Mouse (Mus musculus) neural tube, embryonic 15.5 days (tissue): ENCODE results near the gene Lrrc8a. TPM values are rescaled to one million over a fixed set of nuclear protein-coding genes. Genes with fewer than 3 reads are reported as not detected.

ENCODE experiments used
- ATAC-seq: fragments of 200-750 bp; cut with Nextera tagmentation; 2 replicates; pipeline ENCODE4 v1.8.0; 2017; ENCODE audit warnings: mild to moderate bottlenecking, moderate TSS enrichment, moderate library complexity; ENCODE audit not compliant: low FRiP score
- H3K27ac ChIP-seq: fragments of 300-500 bp; sonication (generic); replicated peaks from 2 replicates; pipeline ENCODE4 v1.5.1; 2015; ENCODE audit warnings: mild to moderate bottlenecking, inconsistent platforms
- H3K27me3 ChIP-seq: fragments of 300-500 bp; sonication (generic); replicated peaks from 2 replicates; pipeline ENCODE4 v1.6.1; 2015; ENCODE audit warnings: inconsistent platforms
- H3K36me3 ChIP-seq: fragments of 300-500 bp; sonication (generic); 2 replicates; pipeline ENCODE4 v1.6.1; 2015; ENCODE audit warnings: inconsistent platforms
- H3K4me1 ChIP-seq: fragments of 300-500 bp; sonication (generic); 2 replicates; pipeline ENCODE4 v1.6.1; 2015; ENCODE audit warnings: inconsistent platforms
- H3K4me2 ChIP-seq: fragments of 300-500 bp; sonication (generic); 2 replicates; pipeline ENCODE4 v1.6.1; 2015; ENCODE audit warnings: inconsistent platforms, mild to moderate bottlenecking, moderate library complexity
- H3K4me3 ChIP-seq: fragments of 300-500 bp; sonication (generic); replicated peaks from 2 replicates; pipeline ENCODE4 v1.5.1; 2015; ENCODE audit warnings: mild to moderate bottlenecking, inconsistent platforms
- H3K9ac ChIP-seq: fragments of 300-500 bp; sonication (generic); replicated peaks from 2 replicates; pipeline ENCODE4 v1.6.1; 2015; ENCODE audit warnings: mild to moderate bottlenecking, inconsistent platforms
- H3K9me3 ChIP-seq: fragments of 300-500 bp; sonication (generic); replicated peaks from 2 replicates; pipeline ENCODE4 v1.6.1; 2016; ENCODE audit warnings: inconsistent platforms
- WGBS: fragments of 180-500 bp; shearing (Covaris S2); methylation state at CpG from one replicate; pipeline ENCODE4 v1.1.7; 2015; ENCODE audit warnings: mixed read lengths; 5-methylcytosine and 5-hydroxymethylcytosine counted together
- polyA plus RNA-seq: library from polyadenylated mRNA; unstranded; fragments of >200 nt; fragmentation: Nextera tagmentation; extraction: Ambion mirVana; gene quantifications from 2 replicates; pipeline ENCODE4 v1.2.1, GENCODE M21; 2015

Gene Lrrc8a
- polyA plus RNA-seq, 1 experiment from 2014 or later, result 49.1 TPM

DNA sequence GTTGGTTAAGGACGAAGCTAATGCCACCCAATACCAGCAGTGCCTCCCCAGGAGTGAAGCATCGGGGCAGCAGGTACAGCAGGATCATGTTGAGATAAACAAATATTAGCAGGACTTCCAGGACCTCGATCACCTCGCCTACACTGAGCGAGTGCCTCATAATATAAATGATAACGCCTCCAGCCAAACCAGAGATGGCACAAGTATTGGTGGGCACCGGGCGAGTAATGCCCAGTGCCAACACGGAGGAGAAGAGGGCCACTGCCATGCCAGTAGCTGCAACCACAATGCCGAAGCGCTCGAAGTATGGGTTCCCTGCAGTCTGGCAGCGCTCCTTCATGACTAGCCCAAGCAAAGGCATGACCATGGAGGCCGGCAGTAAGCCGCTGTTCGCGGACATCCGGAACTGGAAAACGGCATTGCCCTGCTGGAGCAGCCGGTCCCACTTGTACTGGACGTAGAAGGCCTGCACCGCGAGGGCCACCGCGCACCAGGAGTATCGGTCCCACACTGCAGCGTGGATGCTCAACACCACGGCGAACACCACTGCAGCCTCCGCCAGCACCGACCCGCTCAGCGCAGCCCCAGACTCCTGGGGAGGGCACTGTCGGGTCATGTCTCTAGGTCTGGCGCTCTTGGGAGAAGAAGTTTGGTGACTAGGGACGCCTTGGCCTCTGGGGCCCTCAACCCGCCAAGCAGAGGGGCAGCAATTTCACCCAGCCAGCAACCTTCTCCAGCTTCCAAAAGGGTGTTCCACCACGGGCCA lies 48.1 kb downstream of the Lrrc8a start:
- Histone ChIP-seq H3K27me3 (no peaks in the 10 kb centered on the region), H3K36me3 (peaks cover 11% of the 10 kb centered on the region), H3K4me2 (peak overlapping the region; percentile 96), H3K9ac (peak overlapping the region; percentile 79), H3K4me1 (peaks cover 25% of the 10 kb centered on the region), H3K4me3 (peak overlapping the region; percentile 88), H3K9me3 (no peaks in the 10 kb centered on the region), H3K27ac (peak overlapping the region; percentile 57)
- peak; percentile 72 for ATAC-seq
- 16% methylated on average over 38 of the region's 38 CpGs for WGBS

DNA sequence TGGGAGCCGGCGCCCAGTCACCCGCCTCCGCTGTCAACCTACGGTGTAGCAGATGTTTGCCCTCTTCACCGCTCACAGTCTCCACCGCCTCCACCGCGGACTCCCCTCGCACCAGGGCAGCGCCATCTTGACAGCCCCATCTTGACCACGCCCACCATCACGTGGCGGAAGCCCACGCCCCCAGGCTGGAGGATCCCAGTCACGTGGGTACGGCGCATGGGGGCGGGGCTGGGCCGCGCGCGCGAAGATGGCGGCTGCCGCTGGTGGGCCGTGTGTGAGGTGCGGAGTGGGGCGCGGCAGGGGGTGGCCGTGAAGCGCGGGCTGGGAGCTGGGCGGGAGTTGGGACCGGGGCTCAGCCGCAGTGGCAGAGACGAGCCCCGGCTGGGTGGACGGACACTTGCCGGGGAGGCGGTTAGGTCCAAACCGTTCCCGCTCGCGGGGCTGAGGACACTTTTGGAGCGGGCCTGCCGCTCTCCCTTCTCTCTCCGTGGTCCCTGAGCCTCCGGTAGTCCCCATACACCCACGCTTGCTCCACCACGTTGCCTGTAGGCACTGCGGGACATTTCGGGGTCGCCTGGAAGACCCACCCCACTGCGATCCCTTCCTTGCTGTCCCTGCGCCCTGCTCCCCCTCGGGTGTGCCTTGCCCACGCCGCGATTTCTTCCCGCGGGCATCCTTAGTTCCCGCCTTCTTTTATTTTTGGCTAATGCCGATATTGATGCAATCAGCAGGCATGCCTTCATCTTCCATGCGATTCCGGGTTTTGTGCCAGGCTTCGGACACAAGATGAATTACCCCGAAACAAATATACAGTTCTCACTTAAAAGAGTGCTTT lies 48.9 kb downstream of the Lrrc8a start, which contains the start of the genes Dolk and Nup188:
Gene Dolk, minus strand, starts transcription at position 143 of the 835 bp plus-strand sequence.
Gene Nup188, plus strand, starts transcription at position 206 of the 835 bp plus-strand sequence.
- Histone ChIP-seq H3K36me3 (peaks cover 11% of the 10 kb centered on the region), H3K27me3 (no peaks in the 10 kb centered on the region), H3K4me3 (peak within 1 kb of the TSS; percentile 88), H3K4me2 (peak within 1 kb of the TSS; percentile 96), H3K27ac (peak within 1 kb of the TSS; percentile 74), H3K9me3 (no peaks in the 10 kb centered on the region), H3K9ac (peak within 1 kb of the TSS; percentile 83), H3K4me1 (peaks cover 25% of the 10 kb centered on the region)
- under 1% methylated on average over 55 of the region's 68 CpGs for WGBS
- ATAC-seq, result peak; percentile 97

DNA sequence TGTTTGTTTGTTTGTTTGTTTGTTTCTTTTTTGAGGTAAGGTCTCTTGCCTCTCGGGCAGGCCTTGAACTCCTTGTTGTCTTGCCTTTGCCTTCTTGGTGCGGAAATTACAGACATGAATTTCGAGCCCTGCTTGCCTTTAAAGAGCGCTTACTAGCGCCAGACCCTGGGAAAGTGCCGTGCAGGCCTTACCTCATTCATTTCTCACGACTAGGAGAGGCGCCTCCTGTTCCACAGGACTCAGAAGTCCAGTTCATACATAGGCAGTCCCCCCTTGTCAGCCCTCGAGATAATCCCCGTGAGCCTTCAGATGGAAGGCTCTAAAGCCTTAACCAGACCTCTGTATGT lies 49.5 kb downstream of the Lrrc8a start:
- Histone ChIP-seq H3K4me1 (peaks cover 25% of the 10 kb centered on the region), H3K4me3 (peak overlapping the region; percentile 88), H3K9ac (peak overlapping the region; percentile 83), H3K36me3 (peaks cover 11% of the 10 kb centered on the region), H3K27ac (peak overlapping the region; percentile 74; the same call in 1 of the 2 replicates), H3K9me3 (no peaks in the 10 kb centered on the region), H3K27me3 (no peaks in the 10 kb centered on the region), H3K4me2 (peak overlapping the region; percentile 96)
- under 1% methylated on average over 10 of the region's 10 CpGs for WGBS
- no peak for ATAC-seq

DNA sequence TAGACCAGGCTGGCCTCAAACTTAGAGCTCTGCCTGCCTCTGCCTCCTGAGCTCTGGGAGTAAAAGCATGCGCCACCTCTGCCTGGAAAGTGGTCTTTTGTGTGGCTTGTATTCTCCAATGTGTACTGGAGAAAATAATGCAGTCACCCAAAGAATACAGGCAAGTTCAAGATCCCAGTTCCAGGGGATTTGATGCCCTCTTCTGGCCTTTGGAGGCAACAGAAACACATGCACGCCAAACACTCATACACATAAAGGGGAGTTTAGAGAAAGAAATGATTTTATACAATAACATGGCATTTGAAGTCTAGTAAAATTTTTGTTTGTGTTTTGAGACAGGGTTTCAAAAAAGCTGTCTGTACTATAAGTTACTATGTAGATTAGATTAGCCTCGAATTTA lies 62.0 kb downstream of the Lrrc8a start:
- peaks cover 66% of the 10 kb centered on the region for H3K36me3 ChIP-seq
- 83% methylated on average over 3 of the region's 3 CpGs for WGBS
- ATAC-seq, result no peak

DNA sequence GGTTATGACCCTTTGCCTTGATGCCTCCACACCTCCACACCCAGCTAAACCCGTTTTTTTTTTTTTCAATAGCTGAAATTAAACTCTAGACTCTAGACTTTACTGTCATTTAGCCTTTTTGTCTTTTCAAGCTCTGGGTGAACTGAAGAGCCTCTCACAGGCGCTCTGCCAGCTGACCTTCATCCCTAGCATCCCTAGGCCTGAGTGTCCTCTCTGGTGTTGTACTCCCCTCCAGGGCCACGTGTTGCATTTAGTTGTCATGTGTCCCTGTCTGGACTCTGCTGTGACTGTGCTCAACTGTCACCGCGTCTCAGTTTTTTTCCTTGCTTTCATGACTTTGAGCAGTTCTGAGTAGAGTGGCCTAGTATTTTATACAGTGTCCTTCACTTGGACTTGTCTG lies 62.5 kb downstream of the Lrrc8a start:
- Histone ChIP-seq H3K4me1 (no peaks in the 10 kb centered on the region), H3K4me2 (no peak overlapping the region), H3K36me3 (peaks cover 70% of the 10 kb centered on the region), H3K4me3 (no peak overlapping the region), H3K9ac (no peak overlapping the region), H3K27ac (no peak overlapping the region), H3K9me3 (no peaks in the 10 kb centered on the region), H3K27me3 (no peaks in the 10 kb centered on the region)
- WGBS, result 93% methylated on average over 5 of the region's 5 CpGs
- ATAC-seq, result no peak

More for the DNA sequence above, 62.0 kb downstream of the Lrrc8a start:
- Histone ChIP-seq H3K27ac (no peak overlapping the region), H3K9ac (no peak overlapping the region), H3K4me1 (no peaks in the 10 kb centered on the region), H3K4me2 (no peak overlapping the region), H3K4me3 (no peak overlapping the region), H3K27me3 (no peaks in the 10 kb centered on the region), H3K9me3 (no peaks in the 10 kb centered on the region)

DNA sequence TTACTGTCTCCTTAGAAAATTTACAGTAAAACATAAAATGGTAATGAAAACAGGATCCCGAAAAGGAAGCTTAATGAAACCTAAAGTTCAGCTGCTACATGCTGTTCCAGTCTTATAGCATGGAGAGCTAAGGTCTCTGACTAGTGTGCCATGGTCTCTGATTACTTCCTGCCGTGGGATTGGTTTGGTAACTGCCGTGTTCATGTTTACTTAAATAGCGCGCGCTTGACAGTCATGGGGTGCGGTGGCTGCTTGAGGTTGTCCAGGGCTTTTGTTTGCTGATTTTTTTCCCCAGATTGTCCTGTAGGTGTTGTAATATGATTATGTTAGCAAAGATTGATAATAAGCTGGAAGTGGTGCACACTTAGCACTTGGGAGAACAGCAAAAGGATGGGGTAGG lies 68.6 kb downstream of the Lrrc8a start:
- Histone ChIP-seq H3K36me3 (peaks cover 98% of the 10 kb centered on the region), H3K27me3 (no peaks in the 10 kb centered on the region), H3K4me3 (no peak overlapping the region), H3K9ac (no peak overlapping the region), H3K27ac (no peak overlapping the region), H3K4me2 (no peak overlapping the region), H3K9me3 (no peaks in the 10 kb centered on the region), H3K4me1 (no peaks in the 10 kb centered on the region)
- WGBS, result 95% methylated on average over 7 of the region's 7 CpGs
- ATAC-seq, result no peak

DNA sequence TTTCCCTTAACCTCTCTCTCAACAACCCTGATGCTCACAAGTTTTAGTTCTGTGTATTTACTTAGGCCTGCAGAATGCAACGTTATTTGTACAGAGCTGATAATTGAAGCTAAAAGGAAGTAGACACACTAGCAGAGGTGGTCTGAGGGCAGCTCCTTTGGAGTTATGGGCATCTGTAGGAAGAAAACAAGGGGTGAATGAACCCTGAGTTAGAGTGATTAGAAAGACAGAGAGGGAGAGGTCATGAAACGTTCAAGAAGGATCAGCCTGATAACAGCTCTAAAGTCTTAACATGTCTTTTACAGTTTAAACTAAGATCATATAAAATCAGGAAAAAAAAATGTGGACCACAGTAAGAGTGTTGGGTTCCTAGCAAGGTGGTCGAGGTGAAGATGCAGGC lies 71.8 kb downstream of the Lrrc8a start:
- no peak overlapping the region for H3K9ac ChIP-seq
- no peak overlapping the region for H3K4me3 ChIP-seq
- no peaks in the 10 kb centered on the region for H3K9me3 ChIP-seq
- no peak for ATAC-seq
- H3K4me1 ChIP-seq, result no peaks in the 10 kb centered on the region
- no peak overlapping the region for H3K27ac ChIP-seq
- H3K4me2 ChIP-seq, result no peak overlapping the region
- H3K36me3 ChIP-seq, result peaks cover 96% of the 10 kb centered on the region
- 90% methylated on average over 3 of the region's 3 CpGs for WGBS
- H3K27me3 ChIP-seq, result no peaks in the 10 kb centered on the region

DNA sequence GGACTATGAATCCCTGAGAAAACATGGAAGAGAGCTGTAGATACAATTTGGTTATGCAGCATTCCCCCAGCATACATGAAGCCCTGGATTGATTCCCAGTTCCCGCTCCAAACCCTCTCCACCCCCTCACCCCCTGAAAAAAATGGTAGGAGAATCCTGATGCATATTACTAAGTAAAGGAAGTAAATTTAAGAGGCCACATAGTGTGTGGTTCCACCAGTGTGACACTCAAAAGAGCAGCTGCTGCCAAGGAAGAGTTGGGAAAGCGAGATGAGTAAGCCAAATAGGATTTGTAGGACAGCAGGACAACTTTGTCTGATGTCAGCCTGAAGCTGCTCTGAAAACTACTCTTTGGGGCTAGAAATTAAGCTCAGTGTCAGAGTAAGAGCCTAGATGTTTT lies 74.0 kb downstream of the Lrrc8a start:
- H3K4me1 ChIP-seq, result no peaks in the 10 kb centered on the region
- 99% methylated on average over 2 of the region's 2 CpGs for WGBS
- peaks cover 96% of the 10 kb centered on the region for H3K36me3 ChIP-seq
- no peaks in the 10 kb centered on the region for H3K9me3 ChIP-seq
- H3K4me3 ChIP-seq, result no peak overlapping the region
- no peaks in the 10 kb centered on the region for H3K27me3 ChIP-seq
- H3K9ac ChIP-seq, result no peak overlapping the region
- no peak for ATAC-seq
- no peak overlapping the region for H3K4me2 ChIP-seq
- H3K27ac ChIP-seq, result no peak overlapping the region

Other genes with a start within 250 kb of the Lrrc8a start
- gene Wdr34, start 188.8 kb upstream of the Lrrc8a start, polyA plus RNA-seq, result 63.0 and 72.9 TPM in 2 replicates
- 285 and 330 TPM in 2 replicates for gene Set, start 180.3 kb upstream of the Lrrc8a start, polyA plus RNA-seq
- gene Pkn3, start 160.0 kb upstream of the Lrrc8a start, polyA plus RNA-seq, result 2.0 and 3.1 TPM in 2 replicates
- 31.6 and 33.6 TPM in 2 replicates for gene Zdhhc12, start 144.1 kb upstream of the Lrrc8a start, polyA plus RNA-seq
- 12.4 and 14.5 TPM in 2 replicates for gene Zer1, start 113.1 kb upstream of the Lrrc8a start, polyA plus RNA-seq
- 11.3 TPM in 2 replicates for gene Tbc1d13, start 104.0 kb upstream of the Lrrc8a start, polyA plus RNA-seq
- 26.9 and 27.1 TPM in 2 replicates for gene Endog, start 66.2 kb upstream of the Lrrc8a start, polyA plus RNA-seq
- 70.5 and 72.5 TPM in 2 replicates for gene Spout1, start 59.3 kb upstream of the Lrrc8a start, polyA plus RNA-seq
- 16.0 and 16.2 TPM in 2 replicates for gene Kyat1, start 31.9 kb upstream of the Lrrc8a start, polyA plus RNA-seq
- gene Gm28035, start 2.9 kb downstream of the Lrrc8a start, polyA plus RNA-seq, result 0.12 and 0.32 TPM in 2 replicates
- gene Phyhd1, start 28.5 kb downstream of the Lrrc8a start, polyA plus RNA-seq, result 4.8 and 5.2 TPM in 2 replicates
- gene Gm28038, start 43.3 kb downstream of the Lrrc8a start, polyA plus RNA-seq, result not detected in 2 replicates
- gene Dolk, start 48.6 kb downstream of the Lrrc8a start, polyA plus RNA-seq, result 37.4 and 38.5 TPM in 2 replicates
- 15.4 and 22.2 TPM in 2 replicates for gene Nup188, start 48.7 kb downstream of the Lrrc8a start, polyA plus RNA-seq
- 174 and 200 TPM in 2 replicates for gene Sh3glb2, start 121.6 kb downstream of the Lrrc8a start, polyA plus RNA-seq
- 32.7 and 35.8 TPM in 2 replicates for gene Miga2, start 126.5 kb downstream of the Lrrc8a start, polyA plus RNA-seq
- gene Dolpp1, start 154.5 kb downstream of the Lrrc8a start, polyA plus RNA-seq, result 59.0 and 63.2 TPM in 2 replicates
- gene Crat, start 178.1 kb downstream of the Lrrc8a start, polyA plus RNA-seq, result 21.3 and 26.8 TPM in 2 replicates
- 138 and 145 TPM in 2 replicates for gene Ptpa, start 178.3 kb downstream of the Lrrc8a start, polyA plus RNA-seq
- 1.4 and 1.9 TPM in 2 replicates for gene Ier5l, start 236.5 kb downstream of the Lrrc8a start, polyA plus RNA-seq